Mouse (Mus musculus) embryonic facial prominence, embryonic 15.5 days (tissue): ENCODE results near the gene Gm49358. TPM values are rescaled to one million over a fixed set of nuclear protein-coding genes. Genes with fewer than 3 reads are reported as not detected.

Experiments used
- ATAC-seq: fragments of 200-750 bp; cut with Nextera tagmentation; 2 replicates; pipeline ENCODE4 v1.8.0; 2017; ENCODE audit warnings: low read depth, moderate TSS enrichment; ENCODE audit not compliant: insufficient number of reproducible peaks, low FRiP score, low TSS enrichment
- H3K27ac ChIP-seq: fragments of 300-500 bp; sonication (generic); replicated peaks from 2 replicates; pipeline ENCODE4 v1.5.1; 2015; ENCODE audit warnings: mild to moderate bottlenecking, inconsistent platforms
- H3K27me3 ChIP-seq: fragments of 300-500 bp; sonication (generic); 2 replicates; pipeline ENCODE4 v1.6.1; 2015; ENCODE audit warnings: inconsistent platforms
- H3K36me3 ChIP-seq: fragments of 300-500 bp; sonication (generic); 2 replicates; pipeline ENCODE4 v1.6.1; 2015; ENCODE audit warnings: mild to moderate bottlenecking, inconsistent platforms
- H3K4me1 ChIP-seq: fragments of 300-500 bp; sonication (generic); 2 replicates; pipeline ENCODE4 v1.6.1; 2015; ENCODE audit warnings: inconsistent platforms
- H3K4me2 ChIP-seq: fragments of 300-500 bp; sonication (generic); replicated peaks from 2 replicates; pipeline ENCODE4 v1.6.1; 2015; ENCODE audit warnings: mild to moderate bottlenecking, inconsistent platforms
- H3K4me3 ChIP-seq: fragments of 300-500 bp; sonication (generic); replicated peaks from 2 replicates; pipeline ENCODE4 v1.5.1; 2015; ENCODE audit warnings: mild to moderate bottlenecking, inconsistent platforms
- H3K9ac ChIP-seq: fragments of 300-500 bp; sonication (generic); 2 replicates; pipeline ENCODE4 v1.6.1; 2015; ENCODE audit warnings: inconsistent platforms
- H3K9me3 ChIP-seq: fragments of 300-500 bp; sonication (generic); replicated peaks from 2 replicates; pipeline ENCODE4 v1.6.1; 2016; ENCODE audit warnings: inconsistent platforms
- WGBS: fragments of 180-500 bp; shearing (Covaris S2); methylation state at CpG from one replicate; pipeline ENCODE4 v1.1.7; 2015; 5-methylcytosine and 5-hydroxymethylcytosine counted together
- polyA plus RNA-seq: library from polyadenylated mRNA; unstranded; fragments of >200 nt; fragmentation: Nextera tagmentation; extraction: Ambion mirVana; gene quantifications from 2 replicates; pipeline ENCODE4 v1.2.1, GENCODE M21; 2015

Gm49358 gene
- polyA plus RNA-seq, 1 experiment from 2014 or later, result not detected

DNA sequence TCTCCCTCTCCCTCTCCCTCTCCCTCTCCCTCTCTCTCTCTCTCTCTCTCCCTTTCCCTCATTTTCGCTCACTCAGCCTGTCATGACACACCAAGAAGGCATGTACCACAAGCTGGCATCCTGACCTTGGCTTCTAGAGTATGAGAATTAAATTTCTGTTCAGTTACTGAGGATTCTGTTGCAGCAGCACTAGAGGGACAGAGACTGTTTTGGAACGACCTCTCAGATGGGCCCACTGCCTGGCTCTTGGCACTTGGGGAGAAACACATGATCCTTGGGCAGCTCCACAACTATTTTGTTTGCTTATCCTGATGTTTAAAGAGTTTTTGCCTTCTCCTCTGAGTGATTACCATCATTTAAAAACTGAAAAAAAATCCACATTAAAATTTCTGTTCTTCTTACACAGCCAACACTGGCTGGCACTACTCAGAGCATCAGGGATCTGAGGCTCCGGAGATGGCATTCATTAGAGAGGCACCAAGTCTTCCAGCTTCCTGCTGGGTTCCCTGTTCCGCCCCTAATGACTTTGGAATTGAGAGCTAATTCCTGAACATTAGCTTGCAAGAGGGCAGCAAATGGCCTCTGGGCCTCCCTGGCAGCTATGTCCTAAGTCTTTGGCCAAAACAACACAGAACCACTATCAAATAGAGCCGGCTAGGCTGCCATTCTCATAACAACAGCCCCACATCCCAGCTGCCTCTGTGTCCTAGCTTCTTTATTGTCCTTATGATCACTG, 116.5 kb downstream of the Gm49358 start:
- Histone ChIP-seq H3K4me2 (no peak overlapping the region), H3K27me3 (no peaks in the 10 kb centered on the region), H3K36me3 (no peaks in the 10 kb centered on the region), H3K27ac (0 out of 2 replicates have a peak overlapping the region, but pooled peaks have one; percentile 6), H3K9ac (no peak overlapping the region), H3K4me1 (no peaks in the 10 kb centered on the region), H3K4me3 (no peak overlapping the region), H3K9me3 (no peaks in the 10 kb centered on the region)
- 45% methylated on average over 5 of the region's 5 CpGs for WGBS
- ATAC-seq, result peak; percentile 39; the same call in 1 of the 2 replicates

- no peaks in the 10 kb centered on the region for H3K4me1 ChIP-seq
- no peak overlapping the region for H3K4me3 ChIP-seq
- no peak overlapping the region for H3K27ac ChIP-seq
- H3K9me3 ChIP-seq, result no peaks in the 10 kb centered on the region
- no peak for ATAC-seq
- no peak overlapping the region for H3K9ac ChIP-seq
- no peak overlapping the region for H3K4me2 ChIP-seq
- H3K27me3 ChIP-seq, result no peaks in the 10 kb centered on the region
- no peaks in the 10 kb centered on the region for H3K36me3 ChIP-seq
Measured at GRCm38 (mm10) chr10:86881448-86881847, 117.7 kb downstream of the Gm49358 start.

Other genes with a start within 250 kb of the Gm49358 start
- 609 and 610 TPM in 2 replicates for gene Hsp90b1, start 58.5 kb upstream of the Gm49358 start, polyA plus RNA-seq
- 1.00 and 1.3 TPM in 2 replicates for gene Ttc41, start 58.2 kb upstream of the Gm49358 start, polyA plus RNA-seq
- 1.5 and 1.6 TPM in 2 replicates for gene Nt5dc3, start 15.0 kb downstream of the Gm49358 start, polyA plus RNA-seq
- gene Stab2, start 244.1 kb downstream of the Gm49358 start, polyA plus RNA-seq, result 0.20 and 0.23 TPM in 2 replicates